Mouse (Mus musculus): Measurements from ENCODE around the gene Gm20661. TPM values are rescaled to one million over a fixed set of nuclear protein-coding genes. Genes with fewer than 3 reads are reported as not detected.

The Gm20661 gene
- polyA plus RNA-seq, 1 experiment, result 0.20 TPM

GRCm38 (mm10) chr9:108032126-108032525 is 49.3 kb downstream of the Gm20661 start:
- Histone ChIP-seq H3K4me1 (ENCODE audit: control insufficient read depth, insufficient read depth, low read length) (no peaks in the 10 kb centered on the region), H3K4me3 (replicated peaks; ENCODE audit: insufficient read depth, low read depth, low read length) (no peak overlapping the region), H3K27ac (ENCODE audit: insufficient read depth, low read length) (no peak overlapping the region), H3K27me3 (ENCODE audit: control insufficient read depth, insufficient read depth, low read length) (no peaks in the 10 kb centered on the region)
- DNase-seq, result no peak
- no peak for TF ChIP-seq POLR2A (IDR thresholded peaks at IDR 0.05; ENCODE audit: borderline replicate concordance, insufficient read depth, low read length)
- TF ChIP-seq CTCF (IDR thresholded peaks at IDR 0.05; ENCODE audit: borderline replicate concordance, insufficient read depth, low read depth, low read length), result no peak
- WGBS, result 89% methylated on average over 5 of the region's 5 CpGs

GRCm38 (mm10) chr9:108035331-108036156 is 52.7 kb downstream of the Gm20661 start:
- Histone ChIP-seq H3K4me1 (ENCODE audit: control insufficient read depth, insufficient read depth, low read length) (no peaks in the 10 kb centered on the region), H3K27me3 (ENCODE audit: control insufficient read depth, insufficient read depth, low read length) (no peaks in the 10 kb centered on the region), H3K27ac (ENCODE audit: insufficient read depth, low read length) (0 out of 2 replicates have a peak overlapping the region, but pooled peaks have one; percentile 30), H3K4me3 (replicated peaks; ENCODE audit: insufficient read depth, low read depth, low read length) (no peak overlapping the region)
- no peak for TF ChIP-seq POLR2A (IDR thresholded peaks at IDR 0.05; ENCODE audit: borderline replicate concordance, insufficient read depth, low read length)
- no peak for TF ChIP-seq CTCF (IDR thresholded peaks at IDR 0.05; ENCODE audit: borderline replicate concordance, insufficient read depth, low read depth, low read length)
- no peak for DNase-seq
- WGBS, result 95% methylated on average over 2 of the region's 2 CpGs

Other genes with a start within 250 kb of the Gm20661 start
- 126 and 129 TPM in 2 replicates for gene Rbm5, start 212.1 kb upstream of the Gm20661 start, polyA plus RNA-seq (2012; rRNA removed)
- 64.5 and 66.4 TPM in 2 replicates for gene Rbm6, start 109.8 kb upstream of the Gm20661 start, polyA plus RNA-seq (2012; rRNA removed)
- 32.4 and 34.4 TPM in 2 replicates for gene Mon1a, start 94.9 kb upstream of the Gm20661 start, polyA plus RNA-seq (2012; rRNA removed)
- gene Mst1r, start 76.2 kb upstream of the Gm20661 start, polyA plus RNA-seq (2012; rRNA removed), result 0.71 and 1.0 TPM in 2 replicates
- not detected in 2 replicates for gene Actl11, start 54.6 kb upstream of the Gm20661 start, polyA plus RNA-seq (2012; rRNA removed)
- 20.2 and 25.1 TPM in 2 replicates for gene Camkv, start 47.4 kb upstream of the Gm20661 start, polyA plus RNA-seq (2012; rRNA removed)
- 1.5 and 2.2 TPM in 2 replicates for gene Traip, start 32.9 kb upstream of the Gm20661 start, polyA plus RNA-seq (2012; rRNA removed)
- gene Uba7, start 7.6 kb upstream of the Gm20661 start, polyA plus RNA-seq (2012; rRNA removed), result 8.0 and 10.0 TPM in 2 replicates
- gene Inka1, start 2.8 kb downstream of the Gm20661 start, polyA plus RNA-seq (2012; rRNA removed), result 4.1 and 5.7 TPM in 2 replicates
- 2.2 and 4.1 TPM in 2 replicates for gene Cdhr4, start 9.4 kb downstream of the Gm20661 start, polyA plus RNA-seq (2012; rRNA removed)
- gene Gm20662, start 13.3 kb downstream of the Gm20661 start, polyA plus RNA-seq (2012; rRNA removed), result 6.3 and 6.9 TPM in 2 replicates
- 191 and 245 TPM in 2 replicates for gene Ip6k1, start 19.4 kb downstream of the Gm20661 start, polyA plus RNA-seq (2012; rRNA removed)
- gene Gmppb, start 66.2 kb downstream of the Gm20661 start, polyA plus RNA-seq (2012; rRNA removed), result 16.5 and 28.7 TPM in 2 replicates
- 2.7 TPM in 2 replicates for gene Amigo3, start 70.1 kb downstream of the Gm20661 start, polyA plus RNA-seq (2012; rRNA removed)
- 0.13 TPM in 1 of 2 replicates, not detected in the other for gene Mst1, start 97.4 kb downstream of the Gm20661 start, polyA plus RNA-seq (2012; rRNA removed)
- 184 and 213 TPM in 2 replicates for gene Rnf123, start 100.3 kb downstream of the Gm20661 start, polyA plus RNA-seq (2012; rRNA removed)
- 69.6 and 83.5 TPM in 2 replicates for gene Apeh, start 111.5 kb downstream of the Gm20661 start, polyA plus RNA-seq (2012; rRNA removed)
- 70.0 and 77.6 TPM in 2 replicates for gene Bsn, start 207.3 kb downstream of the Gm20661 start, polyA plus RNA-seq (2012; rRNA removed)

All from cerebellum, adult 2 months (tissue).